Mouse (Mus musculus) erythroblast, embryonic 14.5 days (primary cell): ENCODE results near the gene Bicd2.

Experiments
- GATA1 ChIP-seq: IDR thresholded peaks from 2 replicates; pipeline ENCODE4 v1.6.1; 2012; ENCODE audit warnings: low read length, inconsistent platforms, mixed read lengths
- TAL1 ChIP-seq: IDR thresholded peaks from 3 replicates; pipeline ENCODE4 v1.6.1; 2012; ENCODE audit warnings: low read length, inconsistent platforms, mixed read lengths

DNA sequence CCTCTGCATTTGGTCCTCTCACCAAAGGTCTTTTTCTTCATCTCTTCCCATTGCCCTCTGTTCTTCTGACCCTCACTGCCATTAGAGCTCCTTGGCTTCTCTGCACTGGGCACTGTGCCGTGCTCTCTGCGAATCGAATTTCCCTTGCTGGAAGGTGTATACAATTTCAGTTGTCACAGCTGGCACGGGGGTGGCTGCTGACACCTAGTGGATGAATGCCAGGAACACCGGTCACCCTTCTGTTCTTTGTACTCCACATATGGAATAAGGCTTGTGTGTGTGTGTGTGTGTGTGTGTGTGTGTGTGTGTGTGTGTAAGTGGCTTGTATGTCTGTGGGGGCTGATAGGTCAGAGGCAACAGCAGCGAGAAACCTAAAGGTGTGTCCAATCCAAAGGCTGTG is 58.8 kb downstream of the Bicd2 start:
- no peak for TF ChIP-seq GATA1
- TF ChIP-seq TAL1 = no peak
